Mouse (Mus musculus) heart, postnatal 0 days (tissue): ENCODE data around the gene Atf3.

Experiments used
- CTCF ChIP-seq: IDR thresholded peaks from 2 replicates; pipeline ENCODE4 v1.5.1; 2016; ENCODE audit warnings: antibody characterized with exemption, control low read depth, low read depth
- EP300 ChIP-seq: IDR thresholded peaks from 2 replicates; pipeline ENCODE4 v1.6.1; 2016; ENCODE audit warnings: antibody characterized with exemption, low read depth

GRCm38 (mm10) chr1:191224981-191225703 is 7.3 kb upstream of the Atf3 start:
- TF ChIP-seq CTCF (no peak), EP300 (no peak)
